Mouse (Mus musculus): Measurements from ENCODE around the gene Iffo2. TPM values are rescaled to one million over a fixed set of nuclear protein-coding genes. Genes with fewer than 3 reads are reported as not detected.

Iffo2 gene
- total and polyA plus RNA-seq, 3 experiments: 1.3 to 2.7 TPM; not detected in 1

- Histone ChIP-seq H3K9me3 (replicated peaks; ENCODE audit: insufficient read depth, low read length) (no peaks in the 10 kb centered on the region), H3K27me3 (ENCODE audit: control insufficient read depth in 1 of 2, insufficient read depth in 2 of 2, low read length in 2 of 2) (no peaks in the 10 kb centered on the region), H3K4me3 (ENCODE audit: control insufficient read depth in 1 of 2, insufficient read depth in 1 of 2, low read depth in 2 of 2, low read length in 2 of 2) (no peak overlapping the region), H3K79me2 (ENCODE audit: control insufficient read depth, insufficient read depth, low read length, poor library complexity) (no peaks in the 10 kb centered on the region), H3K36me3 (ENCODE audit: control insufficient read depth in 1 of 2, insufficient read depth in 2 of 2, low read length in 2 of 2) (no peaks in the 10 kb centered on the region), H3K4me1 (ENCODE audit: control insufficient read depth in 1 of 2, insufficient read depth in 2 of 2, low read length in 2 of 2) (no peaks in the 10 kb centered on the region), H3K27ac (ENCODE audit: control insufficient read depth, low read depth, low read length) (no peak overlapping the region), H3K9ac (ENCODE audit: control insufficient read depth, low read depth, low read length, poor library complexity, severe bottlenecking) (no peak overlapping the region)
- TF ChIP-seq USF1 (IDR thresholded peaks at IDR 0.05; ENCODE audit: low read depth, low read length) (no peak), RCOR1 (IDR thresholded peaks at IDR 0.05; ENCODE audit: low read depth, low read length) (no peak), ELF1 (IDR thresholded peaks at IDR 0.05; ENCODE audit: low read depth, low read length) (no peak), ZKSCAN1 (IDR thresholded peaks at IDR 0.05; ENCODE audit: low read depth, low read length) (no peak), MYB (IDR thresholded peaks at IDR 0.05; ENCODE audit: low read depth, low read length) (no peak), CHD2 (IDR thresholded peaks at IDR 0.05; ENCODE audit: low read length) (no peak), EP300 (IDR thresholded peaks at IDR 0.05; ENCODE audit: low read depth in 1 of 2, low read length in 2 of 2) (no peak), TBP (IDR thresholded peaks at IDR 0.05; ENCODE audit: low read depth, low read length) (no peak), CHD1 (IDR thresholded peaks at IDR 0.05; ENCODE audit: low read depth, low read length) (no peak), NRF1 (IDR thresholded peaks at IDR 0.05; ENCODE audit: insufficient read depth, low read depth, low read length, poor library complexity, severe bottlenecking) (no peak), POLR2AphosphoS5 (IDR thresholded peaks at IDR 0.05; ENCODE audit: borderline replicate concordance, low read depth, low read length) (no peak), ZMIZ1 (IDR thresholded peaks at IDR 0.05; ENCODE audit: low read depth, low read length) (no peak), MAFK (IDR thresholded peaks at IDR 0.05; ENCODE audit: borderline replicate concordance, low read depth, low read length) (no peak), E2F4 (IDR thresholded peaks at IDR 0.05; ENCODE audit: borderline replicate concordance, low read depth, low read length) (no peak)
- DNase-seq (ENCODE audit: low read depth, low spot score): no peak
Measured at GRCm38 (mm10) chr4:139521926-139522325, 8.4 kb upstream of the Iffo2 start.

- Histone ChIP-seq H3K4me3 (ENCODE audit: control insufficient read depth in 1 of 2, insufficient read depth in 1 of 2, low read depth in 2 of 2, low read length in 2 of 2) (no peak overlapping the region), H3K27ac (ENCODE audit: control insufficient read depth, low read depth, low read length) (no peak overlapping the region), H3K9me3 (replicated peaks; ENCODE audit: insufficient read depth, low read length) (no peaks in the 10 kb centered on the region), H3K4me1 (ENCODE audit: control insufficient read depth in 1 of 2, insufficient read depth in 2 of 2, low read length in 2 of 2) (no peaks in the 10 kb centered on the region), H3K9ac (ENCODE audit: control insufficient read depth, low read depth, low read length, poor library complexity, severe bottlenecking) (no peak overlapping the region), H3K79me2 (ENCODE audit: control insufficient read depth, insufficient read depth, low read length, poor library complexity) (no peaks in the 10 kb centered on the region), H3K36me3 (ENCODE audit: control insufficient read depth in 1 of 2, insufficient read depth in 2 of 2, low read length in 2 of 2) (no peaks in the 10 kb centered on the region), H3K27me3 (ENCODE audit: control insufficient read depth in 1 of 2, insufficient read depth in 2 of 2, low read length in 2 of 2) (no peaks in the 10 kb centered on the region)
- DNase-seq (ENCODE audit: low read depth, low spot score): no peak
- TF ChIP-seq SIN3A (IDR thresholded peaks at IDR 0.05; ENCODE audit: low read length): no peak
- TF ChIP-seq HCFC1 (IDR thresholded peaks at IDR 0.05; ENCODE audit: low read depth, low read length): no peak
- TF ChIP-seq ETS1 (IDR thresholded peaks at IDR 0.05; ENCODE audit: low read depth, low read length): no peak
- TF ChIP-seq E2F4 (IDR thresholded peaks at IDR 0.05; ENCODE audit: borderline replicate concordance, low read depth, low read length): no peak
- TF ChIP-seq MXI1 (IDR thresholded peaks at IDR 0.05; ENCODE audit: low read depth, low read length): no peak
- TF ChIP-seq GATA1 (IDR thresholded peaks at IDR 0.05; ENCODE audit: low read depth, low read length): no peak
- TF ChIP-seq NELFE (IDR thresholded peaks at IDR 0.05; ENCODE audit: low read depth, low read length): no peak
- no peak for TF ChIP-seq EP300 (IDR thresholded peaks at IDR 0.05; ENCODE audit: low read depth in 1 of 2, low read length in 2 of 2)
- TF ChIP-seq CHD1 (IDR thresholded peaks at IDR 0.05; ENCODE audit: low read depth, low read length): no peak
- TF ChIP-seq POLR2AphosphoS2 (IDR thresholded peaks at IDR 0.05; ENCODE audit: low read length): no peak
- no peak for TF ChIP-seq POLR2A (IDR thresholded peaks at IDR 0.05; ENCODE audit: control insufficient read depth in 1 of 2, insufficient read depth in 1 of 2, low read depth in 1 of 2, low read length in 2 of 2, poor library complexity in 1 of 2)
- TF ChIP-seq ZNF384 (IDR thresholded peaks at IDR 0.05; ENCODE audit: low read depth, low read length): no peak
- no peak for TF ChIP-seq USF1 (IDR thresholded peaks at IDR 0.05; ENCODE audit: low read depth, low read length)
- TF ChIP-seq BHLHE40 (IDR thresholded peaks at IDR 0.05; ENCODE audit: borderline replicate concordance, low read depth, low read length): no peak
Measured at GRCm38 (mm10) chr4:139526475-139526874, 3.9 kb upstream of the Iffo2 start.
